Mouse (Mus musculus) brain, embryonic 14.5 days (tissue): ENCODE measurements around the gene Nhsl1. TPM values are rescaled to one million over a fixed set of nuclear protein-coding genes. Genes with fewer than 3 reads are reported as not detected.
"Not testable (repeated sequence)": the region's sequence is repeated elsewhere in the genome, so short reads cannot be mapped to it uniquely, and the experiment has no call there.

Experiments
- DNase-seq: peaks from one replicate; pipeline ENCODE4 v3.0.0-alpha.2; 2011; ENCODE audit warnings: low read depth
- CTCF ChIP-seq: fragments of 200-500 bp; IDR thresholded peaks from 2 replicates; pipeline ENCODE4 v1.5.1; 2012; ENCODE audit warnings: inconsistent platforms, mild to moderate bottlenecking, moderate library complexity, borderline replicate concordance; ENCODE audit not compliant: insufficient read depth, insufficient read length; ENCODE audit errors: extremely low read depth
- POLR2A ChIP-seq: fragments of 200-500 bp; IDR thresholded peaks from 2 replicates; pipeline ENCODE4 v1.6.1; 2012; ENCODE audit warnings: mild to moderate bottlenecking, inconsistent platforms, borderline replicate concordance; ENCODE audit not compliant: poor library complexity, insufficient read depth, insufficient read length, severe bottlenecking; ENCODE audit errors: extremely low read depth
- polyA plus RNA-seq: library from polyadenylated mRNA; depleted of rRNA; stranded (reverse); fragments of >200 nt; gene quantifications from 2 replicates; pipeline ENCODE4 v1.2.3, GENCODE M21; 2012

Gene Nhsl1
- polyA plus RNA-seq, 1 experiment, result 32.2 TPM

DNA sequence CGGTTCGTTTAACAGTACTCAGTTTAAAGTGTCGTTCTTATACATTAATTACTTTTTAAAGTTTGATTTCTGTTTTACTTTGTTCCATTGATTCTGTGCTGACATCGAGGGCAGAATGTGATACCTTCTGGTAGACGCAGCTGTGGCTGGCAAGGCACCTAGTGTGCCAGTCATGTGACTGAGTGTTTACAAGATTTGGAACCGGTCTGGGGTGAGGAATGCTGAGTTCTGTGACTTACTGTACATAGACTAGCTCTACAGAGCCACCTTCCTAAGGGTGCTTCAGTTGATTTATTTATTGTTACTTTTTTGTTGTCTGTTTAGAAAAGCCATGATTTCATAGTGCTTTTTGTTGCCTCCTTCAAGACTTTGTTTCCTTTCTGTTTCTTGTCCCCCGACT, 209.0 kb downstream of the Nhsl1 start:
- peak; percentile 70 for DNase-seq

DNA sequence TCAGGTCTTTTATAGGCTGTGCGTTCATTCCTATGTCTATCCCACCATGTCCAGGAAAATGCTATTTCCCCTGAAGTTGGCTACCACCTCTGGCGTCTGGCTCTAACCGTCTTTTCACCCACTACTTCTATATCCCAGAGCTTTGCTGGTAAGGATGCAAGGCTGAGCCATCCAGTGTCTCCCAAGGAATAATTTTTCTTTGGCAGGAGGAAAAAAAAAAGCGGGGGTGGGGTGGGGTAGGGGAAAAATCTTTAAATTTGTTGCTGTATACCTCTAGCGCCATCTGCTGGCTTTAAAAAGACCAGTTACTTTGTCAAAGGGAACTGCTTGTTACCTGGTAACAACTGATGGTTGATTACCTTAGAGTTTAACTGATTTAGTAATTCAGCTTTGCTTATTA, 209.7 kb downstream of the Nhsl1 start:
- DNase-seq, result peak; percentile 73
- TF ChIP-seq CTCF (peak; percentile 27; the same call in 1 of the 2 replicates), POLR2A (no peak)

More for the DNA sequence above, 209.0 kb downstream of the Nhsl1 start:
- TF ChIP-seq POLR2A (no peak), CTCF (no peak)

DNA sequence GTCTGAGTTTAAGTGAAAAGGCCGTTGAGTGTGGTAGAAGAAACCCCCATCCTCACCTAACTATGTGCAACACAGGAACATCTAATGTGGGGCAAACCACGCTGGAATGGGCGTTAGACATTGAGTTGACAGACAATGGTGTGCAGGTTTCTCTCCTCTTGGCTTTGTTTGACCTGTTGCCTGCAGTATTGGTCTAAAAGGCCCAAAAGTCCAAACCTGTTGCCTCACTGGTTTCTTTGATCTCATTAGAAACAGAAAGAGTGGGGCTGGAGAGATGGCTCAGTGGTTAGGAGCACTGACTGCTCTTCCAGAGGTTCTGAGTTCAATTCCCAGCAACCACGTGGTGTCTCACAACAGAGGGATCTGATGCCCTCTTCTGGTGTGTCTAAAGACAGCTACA, 210.4 kb downstream of the Nhsl1 start:
- no peak for TF ChIP-seq POLR2A
- TF ChIP-seq CTCF, result no peak
- no peak for DNase-seq

DNA sequence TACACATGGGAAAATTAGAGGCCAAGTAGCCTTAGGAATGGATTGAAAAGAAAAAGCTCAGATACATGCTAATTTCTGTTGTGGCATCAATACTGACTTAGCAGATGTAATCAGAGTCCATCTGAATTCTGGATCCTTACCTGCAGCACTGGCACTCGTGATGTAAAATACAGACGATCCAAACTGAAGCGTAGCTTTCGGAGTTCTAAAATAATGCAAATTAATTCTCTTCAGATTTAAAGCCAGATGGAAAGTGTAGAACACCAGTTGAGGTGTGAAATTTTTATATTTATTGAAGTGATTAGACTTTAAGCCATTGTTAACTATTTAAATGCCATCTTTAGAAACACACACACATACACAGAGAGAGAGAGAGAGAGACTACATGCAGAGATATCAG, 211.4 kb downstream of the Nhsl1 start:
- TF ChIP-seq CTCF (no peak), POLR2A (no peak)
- peak; percentile 56 for DNase-seq

DNA sequence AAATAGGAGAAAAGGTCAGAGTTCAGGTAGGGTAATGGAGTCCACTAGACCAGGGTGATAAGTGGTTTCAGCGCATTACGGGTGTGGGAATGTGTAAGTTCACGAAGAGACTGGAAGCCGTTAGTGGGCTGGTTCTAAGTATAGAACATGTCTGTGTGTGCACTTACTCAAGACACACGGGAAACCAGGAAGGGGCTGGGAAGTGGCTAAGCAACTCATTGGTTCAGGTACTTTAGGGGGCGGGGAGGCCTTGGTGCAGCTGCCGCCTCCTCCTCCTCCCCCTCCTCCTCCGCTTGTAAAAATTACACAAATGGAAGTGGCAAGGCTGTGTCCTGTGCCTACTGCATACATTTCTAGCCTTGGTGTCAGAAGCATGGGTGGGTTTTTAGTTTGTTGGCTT, 213.5 kb downstream of the Nhsl1 start:
- TF ChIP-seq POLR2A, result no peak
- no peak for TF ChIP-seq CTCF
- no peak for DNase-seq

DNA sequence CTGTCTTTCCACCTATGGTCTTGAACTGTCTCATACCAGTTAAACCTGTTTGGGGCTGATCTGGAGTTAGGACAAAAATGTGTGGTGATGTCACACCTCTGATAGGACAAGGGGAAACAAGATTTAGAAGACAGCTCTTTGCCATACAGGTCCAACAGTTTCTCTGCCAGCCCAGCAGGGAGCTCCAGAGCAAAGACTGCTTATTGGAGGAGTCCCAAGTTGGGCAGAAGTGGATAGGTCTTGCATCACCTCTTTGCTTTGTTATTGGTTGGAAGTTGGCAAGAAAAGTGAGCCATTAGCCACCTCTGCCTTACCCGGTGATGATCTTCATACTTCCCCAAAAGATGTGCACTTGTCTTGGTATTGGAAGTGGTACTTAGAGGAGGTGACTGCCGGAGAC, 218.1 kb downstream of the Nhsl1 start:
- DNase-seq, result no peak
- TF ChIP-seq POLR2A, result no peak
- no peak for TF ChIP-seq CTCF

DNA sequence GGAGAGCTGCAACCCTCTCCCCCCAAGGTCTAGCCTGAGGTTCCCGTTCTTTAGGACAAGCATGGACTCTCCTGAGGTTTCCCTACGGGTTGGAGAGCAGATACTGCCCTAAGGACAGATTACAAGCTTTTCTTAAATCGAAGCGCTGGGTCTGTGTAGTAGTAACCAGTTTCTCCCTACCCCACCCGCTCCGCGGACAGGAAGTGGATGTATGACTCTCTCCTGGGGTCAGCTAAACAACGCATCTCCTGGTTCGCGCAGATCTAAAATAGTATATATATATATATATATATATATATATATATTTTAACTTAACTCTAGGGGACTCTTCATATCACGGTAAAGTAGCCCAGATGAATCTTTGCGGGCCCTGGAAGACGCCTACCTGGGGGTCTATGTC, 226.5 kb downstream of the Nhsl1 start:
- peak; percentile 19 for DNase-seq
- TF ChIP-seq CTCF, result no peak
- no peak for TF ChIP-seq POLR2A

DNA sequence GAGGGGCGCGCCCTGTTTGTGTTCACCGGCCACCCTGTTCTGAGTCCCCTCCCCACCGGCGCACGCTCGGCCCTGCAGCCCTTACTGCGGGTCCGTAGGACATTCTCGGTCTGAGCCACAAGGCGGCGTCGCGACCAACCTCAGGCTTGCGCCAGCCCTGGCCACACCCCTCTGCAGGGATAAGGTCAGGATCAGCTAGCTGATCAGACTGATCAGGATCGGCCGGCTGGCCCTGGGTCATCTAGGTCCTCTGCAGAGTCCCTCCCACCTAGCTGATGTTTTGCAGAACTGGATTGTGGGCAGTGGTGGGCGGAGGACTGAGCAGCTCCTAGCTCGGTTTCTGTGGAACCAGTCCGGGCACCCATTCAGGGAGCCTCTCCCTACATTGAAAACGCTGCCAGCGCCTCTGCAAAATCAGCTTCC, 227.0 kb downstream of the Nhsl1 start, which contains the start of gene Hebp2:
Hebp2 (minus strand) TSS at position 264 of the 423 bp plus-strand sequence.
- DNase-seq, result peak; percentile 87
- TF ChIP-seq CTCF, result peak; percentile 74
- no peak for TF ChIP-seq POLR2A

DNA sequence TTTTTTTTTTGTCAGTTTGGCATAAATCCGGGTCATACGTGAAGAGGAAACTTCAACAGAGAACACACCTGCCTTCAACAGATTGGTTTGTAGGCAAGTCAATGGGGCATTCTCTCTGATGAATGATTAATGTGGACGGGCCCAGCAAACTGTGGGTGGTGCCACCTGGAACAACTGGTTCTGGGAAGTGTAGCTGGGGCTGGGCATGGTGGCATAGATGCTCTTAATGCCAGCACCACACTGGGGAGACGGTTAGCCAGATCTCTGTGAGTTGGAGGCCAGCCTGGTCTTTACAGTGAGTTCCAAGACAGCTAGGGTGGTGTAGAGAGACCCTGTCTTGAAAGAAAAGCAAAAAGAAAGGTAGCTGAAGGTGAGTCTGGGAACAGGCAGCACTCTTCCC, 228.6 kb downstream of the Nhsl1 start:
- TF ChIP-seq CTCF (no peak), POLR2A (no peak)
- DNase-seq, result no peak

DNA sequence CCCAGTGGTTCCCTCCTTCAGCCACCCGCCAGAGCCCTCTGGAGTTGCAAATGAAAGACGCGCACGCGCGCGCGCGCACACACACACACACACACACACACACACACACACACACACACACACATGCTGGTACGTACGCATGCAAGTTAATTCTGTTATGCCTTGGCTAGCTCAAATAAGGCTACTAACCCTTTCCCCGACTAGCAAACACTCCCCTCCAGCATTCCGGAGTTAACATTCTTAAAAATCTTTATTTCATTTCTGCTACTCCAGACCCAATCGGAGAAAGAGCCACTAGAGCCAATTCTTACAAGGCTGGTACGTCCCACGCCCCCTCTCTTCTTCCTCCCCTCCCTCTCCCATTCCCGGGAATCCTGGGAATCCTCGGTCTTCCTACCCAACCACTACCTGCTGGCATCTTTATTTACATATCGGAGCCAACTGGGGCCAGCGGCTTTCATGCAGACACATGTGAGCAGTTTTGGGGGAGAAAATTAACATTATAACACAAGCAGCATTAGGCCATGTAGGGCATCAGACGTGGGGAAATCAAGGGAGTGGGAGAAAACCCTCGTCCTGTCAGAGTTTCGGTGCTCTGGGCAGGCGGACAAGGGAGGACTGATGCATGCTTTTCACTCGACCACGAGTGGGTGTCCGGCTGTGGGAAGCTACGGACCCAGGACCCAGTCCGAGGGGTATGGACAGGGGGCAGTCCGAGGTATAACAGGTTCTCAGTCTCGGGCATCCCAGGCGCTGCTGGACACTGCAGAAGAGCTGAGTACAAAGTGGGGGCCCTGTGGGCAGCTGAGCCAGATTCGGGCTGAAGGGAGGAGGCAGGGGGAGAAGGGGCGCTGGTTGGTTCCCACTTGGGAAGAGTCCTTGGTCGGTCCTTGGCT, 230.8 kb downstream of the Nhsl1 start:
- TF ChIP-seq CTCF, result no peak
- TF ChIP-seq POLR2A, result no peak
- DNase-seq, result peak; percentile 85

DNA sequence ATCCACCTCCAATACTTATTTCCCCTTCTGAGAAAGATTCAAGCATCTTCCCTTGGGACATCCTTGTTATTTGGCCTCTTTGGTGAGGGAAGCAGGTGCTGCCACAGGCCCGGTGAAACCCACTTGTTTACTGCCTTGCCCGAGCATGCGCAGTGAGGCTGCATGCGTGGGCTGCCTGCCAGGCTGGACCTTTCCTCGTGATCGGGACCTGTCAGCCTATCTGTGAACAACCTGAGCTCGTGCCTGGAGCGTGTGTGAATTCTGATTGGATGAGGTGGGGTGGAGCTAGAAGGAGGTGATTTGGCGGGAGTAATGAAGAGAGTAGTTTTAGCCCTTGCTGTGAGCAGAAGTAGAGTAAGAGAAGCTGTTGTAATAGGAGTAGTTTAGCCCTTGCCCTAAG, 240.3 kb downstream of the Nhsl1 start:
- not testable (repeated sequence) for DNase-seq

DNA sequence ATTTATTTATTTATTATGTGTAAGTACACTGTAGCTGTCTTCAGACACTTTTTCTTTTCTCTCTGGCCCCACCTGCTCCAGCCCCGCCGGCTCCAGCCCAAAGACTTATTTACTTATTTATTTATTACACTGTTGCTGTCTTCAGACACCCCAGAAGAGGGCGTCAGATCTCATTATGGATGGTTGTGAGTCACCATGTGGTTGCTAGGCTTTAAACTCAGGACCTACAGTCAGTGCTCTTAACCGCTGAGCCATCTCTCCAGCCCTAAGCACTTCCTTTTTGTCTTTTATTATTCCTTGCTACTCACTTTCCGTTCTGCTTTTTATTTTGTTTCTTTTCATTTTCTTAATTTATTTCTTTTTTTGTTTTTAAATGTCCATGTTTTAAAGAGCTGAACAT, 242.7 kb downstream of the Nhsl1 start:
- no peak for TF ChIP-seq POLR2A
- no peak for TF ChIP-seq CTCF
- no peak for DNase-seq
